Comparison of ENCODE assay signal across 8 mouse cellular contexts in the genomic region with DNA sequence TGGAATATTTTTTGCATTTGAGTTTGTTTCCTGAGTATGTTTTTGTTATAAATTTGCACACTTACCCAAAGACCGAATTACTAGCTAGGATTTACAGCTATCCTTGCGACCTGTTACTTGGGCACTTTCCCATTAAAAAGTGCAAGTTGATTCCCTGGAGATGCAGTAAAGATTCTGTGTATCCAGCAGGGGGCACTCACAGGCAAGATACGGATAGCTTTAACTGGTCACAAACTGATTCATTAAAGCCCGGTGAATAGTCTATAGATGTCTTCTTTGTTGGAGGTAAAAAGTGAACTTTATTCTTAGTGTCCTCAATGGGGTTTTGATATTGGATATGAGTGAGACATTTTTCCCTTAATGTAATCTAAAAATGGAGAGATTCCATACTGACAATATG. TPM values are rescaled to one million over a fixed set of nuclear protein-coding genes. Genes with fewer than 3 reads are reported as not detected.
DNase-seq lines count a peak whose midpoint lies in the region; ATAC-seq and TF ChIP-seq lines count a peak whose summit lies in the region.

No protein-coding gene starts in this region.

- H3K9me3 ChIP-seq in intestine, embryonic 14.5 days (ENCODE audit: control insufficient read depth, low read length), result no peaks in the 10 kb centered on the region
- H3K9me3 ChIP-seq in intestine, embryonic 15.5 days, result no peaks in the 10 kb centered on the region
- no peaks in the 10 kb centered on the region for H3K9me3 ChIP-seq in E14TG2a.4 (ENCODE audit: low read length)
- H3K9me3 ChIP-seq in lung, embryonic 14.5 days (ENCODE audit: low read depth, low read length), result no peaks in the 10 kb centered on the region

- no peak overlapping the region for H3K27ac ChIP-seq in intestine, embryonic 14.5 days (ENCODE audit: low read depth)
- H3K27ac ChIP-seq in intestine, embryonic 15.5 days, result no peak overlapping the region
- H3K27ac ChIP-seq in lung, embryonic 14.5 days (ENCODE audit: low read depth), result no peak overlapping the region

- ATAC-seq in intestine, embryonic 14.5 days (replicated peaks; ENCODE audit: low FRiP score, low TSS enrichment, low read depth), result no peak
- ATAC-seq in intestine, embryonic 15.5 days, result no peak
- 0 out of 2 replicates have a peak, but pooled peaks have one; percentile 44 for ATAC-seq in lung, embryonic 14.5 days (ENCODE audit: insufficient read depth)

- no peaks in the 10 kb centered on the region for H3K36me3 ChIP-seq in intestine, embryonic 14.5 days (ENCODE audit: control insufficient read depth, insufficient read depth, low read length)
- no peaks in the 10 kb centered on the region for H3K36me3 ChIP-seq in intestine, embryonic 15.5 days
- no peaks in the 10 kb centered on the region for H3K36me3 ChIP-seq in E14TG2a.4 (ENCODE audit: insufficient read depth, low read length)
- H3K36me3 ChIP-seq in lung, embryonic 14.5 days (ENCODE audit: insufficient read depth), result no peaks in the 10 kb centered on the region
- no peaks in the 10 kb centered on the region for H3K36me3 ChIP-seq in splenic B cell, adult 2 months (ENCODE audit: control insufficient read depth, insufficient read depth, low read length, poor library complexity, severe bottlenecking)

- peak; percentile 70 for DNase-seq in intestine, embryonic 14.5 days (ENCODE audit: low spot score)
- peak; percentile 29 for DNase-seq in c-Kit-positive CD71-positive TER-119-positive erythroid progenitor cells, embryonic 14.5 days (ENCODE audit: low spot score)
- peak; percentile 18 to 62 for DNase-seq in frontal cortex, postnatal 25 days (ENCODE audit: low spot score in 2 of 2)
- peak; percentile 70 to 83 for DNase-seq in kidney, postnatal 25 days
- DNase-seq in lung, embryonic 14.5 days, result peak; percentile 87
- peak; percentile 60 for DNase-seq in splenic B cell, adult 2 months (ENCODE audit: low read depth, low spot score)

- WGBS in intestine, embryonic 14.5 days, result 4% methylated on average over 4 of the region's 4 CpGs
- WGBS in intestine, embryonic 15.5 days, result 5% methylated on average over 4 of the region's 4 CpGs
- 6% methylated on average over 4 of the region's 4 CpGs for WGBS in lung, embryonic 14.5 days

- 0 out of 2 replicates have a peak, but pooled peaks cover 3% of the 10 kb centered on the region for H3K27me3 ChIP-seq in intestine, embryonic 14.5 days (replicated peaks; ENCODE audit: control insufficient read depth, insufficient read depth, low read length)
- no peaks in the 10 kb centered on the region for H3K27me3 ChIP-seq in intestine, embryonic 15.5 days (replicated peaks)
- H3K27me3 ChIP-seq in E14TG2a.4 (ENCODE audit: insufficient read depth, low read length), result no peaks in the 10 kb centered on the region
- H3K27me3 ChIP-seq in lung, embryonic 14.5 days (ENCODE audit: insufficient read depth, low read length), result no peaks in the 10 kb centered on the region
- no peaks in the 10 kb centered on the region for H3K27me3 ChIP-seq in splenic B cell, adult 2 months (ENCODE audit: control insufficient read depth, insufficient read depth, low read length, poor library complexity, severe bottlenecking)

- H3K4me2 ChIP-seq in intestine, embryonic 14.5 days (ENCODE audit: low read length), result no peak overlapping the region
- no peak overlapping the region for H3K4me2 ChIP-seq in intestine, embryonic 15.5 days (replicated peaks)
- no peak overlapping the region for H3K4me2 ChIP-seq in lung, embryonic 14.5 days

- peak; percentile 63 for TF ChIP-seq CTCF in E14TG2a.4 (conservative IDR thresholded peaks at IDR 0.05; ENCODE audit: low read length)
- peak; percentile 86 for TF ChIP-seq CTCF in lung, embryonic 14.5 days (IDR thresholded peaks at IDR 0.05; ENCODE audit: low read depth)

- no peak overlapping the region for H3K9ac ChIP-seq in intestine, embryonic 14.5 days (ENCODE audit: low read length)
- H3K9ac ChIP-seq in intestine, embryonic 15.5 days, result no peak overlapping the region
- no peak overlapping the region for H3K9ac ChIP-seq in lung, embryonic 14.5 days

- H3K4me3 ChIP-seq in intestine, embryonic 14.5 days (ENCODE audit: low read depth, low read length), result no peak overlapping the region
- no peak overlapping the region for H3K4me3 ChIP-seq in intestine, embryonic 15.5 days (replicated peaks)
- no peak overlapping the region for H3K4me3 ChIP-seq in E14TG2a.4 (replicated peaks; ENCODE audit: low read length)
- H3K4me3 ChIP-seq in lung, embryonic 14.5 days (ENCODE audit: low read depth, low read length), result no peak overlapping the region

- H3K4me1 ChIP-seq in intestine, embryonic 14.5 days (replicated peaks; ENCODE audit: control insufficient read depth, insufficient read depth, low read length), result no peaks in the 10 kb centered on the region
- H3K4me1 ChIP-seq in intestine, embryonic 15.5 days (replicated peaks), result no peaks in the 10 kb centered on the region
- no peaks in the 10 kb centered on the region for H3K4me1 ChIP-seq in E14TG2a.4 (replicated peaks; ENCODE audit: low read depth, low read length)
- no peaks in the 10 kb centered on the region for H3K4me1 ChIP-seq in lung, embryonic 14.5 days (ENCODE audit: insufficient read depth)

RNA-seq across cellular contexts. Expression of gene Six1, which starts 32.7 kb away (rescaled TPM):
- not detected in 2 replicates for polyA plus RNA-seq in intestine, embryonic 14.5 days (2014; fragmentation: Nextera tagmentation; extraction: Ambion mirVana)
- polyA plus RNA-seq in intestine, embryonic 15.5 days (2015; fragmentation: Nextera tagmentation; extraction: Ambion mirVana), result 0.19 and 0.40 TPM in 2 replicates
- polyA plus RNA-seq in lung, embryonic 14.5 days (2014; fragmentation: Nextera tagmentation; extraction: Ambion mirVana), result 0.45 and 0.53 TPM in 2 replicates

Comparison
In these comparisons a context has a peak if more than half of its experiments do, and no peak if none do; other contexts are left out.
1. DNase-seq: peak in every context shown above with its lines; median percentile 87 in lung, embryonic 14.5 days; 76 in kidney, postnatal 25 days; 70 in intestine, embryonic 14.5 days; 60 in splenic B cell, adult 2 months; 40 in frontal cortex, postnatal 25 days; 29 in c-Kit-positive CD71-positive TER-119-positive erythroid progenitor cells, embryonic 14.5 days.